Mouse (Mus musculus): ENCODE measurements around the gene Notch3. TPM values are rescaled to one million over a fixed set of nuclear protein-coding genes. Genes with fewer than 3 reads are reported as not detected.

Notch3 gene
- polyA plus RNA-seq, 1 experiment from 2014 or later = 0.20 TPM

- Histone ChIP-seq H3K4me2 (ENCODE audit: low read depth, low read length) (no peak overlapping the region), H3K4me1 (ENCODE audit: insufficient read depth) (peaks cover 22% of the 10 kb centered on the region), H3K9me3 (ENCODE audit: low read length) (no peaks in the 10 kb centered on the region), H3K9ac (replicated peaks) (no peak overlapping the region), H3K36me3 (replicated peaks; ENCODE audit: insufficient read depth, low read length) (no peaks in the 10 kb centered on the region), H3K4me3 (ENCODE audit: low read depth, low read length) (no peak overlapping the region), H3K27ac (ENCODE audit: low read depth) (no peak overlapping the region), H3K27me3 (ENCODE audit: insufficient read depth, low read length) (peaks cover 68% of the 10 kb centered on the region)
- whole genome bisulfite sequencing (ENCODE audit: insufficient replicate concordance) = 37% methylated on average over 6 of the region's 6 CpGs
- ATAC-seq (peak; percentile 66), DNase-seq (peak; percentile 64)
- TF ChIP-seq EP300 (IDR thresholded peaks at IDR 0.05; ENCODE audit: low read depth) = no peak
- no peak for TF ChIP-seq CTCF (IDR thresholded peaks at IDR 0.05; ENCODE audit: low read depth)
Measured at GRCm38 (mm10) chr17:32163910-32164650, 2.6 kb downstream of the Notch3 start.

GRCm38 (mm10) chr17:32162112-32162850 is 4.4 kb downstream of the Notch3 start:
- peak; percentile 66 for DNase-seq
- Histone ChIP-seq H3K36me3 (replicated peaks; ENCODE audit: insufficient read depth, low read length) (no peaks in the 10 kb centered on the region), H3K4me2 (ENCODE audit: low read depth, low read length) (peak overlapping the region; percentile 59), H3K27ac (ENCODE audit: low read depth) (no peak overlapping the region), H3K9me3 (ENCODE audit: low read length) (no peaks in the 10 kb centered on the region), H3K4me1 (ENCODE audit: insufficient read depth) (peaks cover 22% of the 10 kb centered on the region), H3K4me3 (ENCODE audit: low read depth, low read length) (peak overlapping the region; percentile 32), H3K27me3 (ENCODE audit: insufficient read depth, low read length) (peaks cover 72% of the 10 kb centered on the region), H3K9ac (replicated peaks) (no peak overlapping the region)
- ATAC-seq = no peak
- 4% methylated on average over 55 of the region's 58 CpGs for WGBS (ENCODE audit: insufficient replicate concordance)
- no peak for TF ChIP-seq EP300 (IDR thresholded peaks at IDR 0.05; ENCODE audit: low read depth)
- TF ChIP-seq CTCF (IDR thresholded peaks at IDR 0.05; ENCODE audit: low read depth) = peak; percentile 69

GRCm38 (mm10) chr17:32160882-32161281 is 5.8 kb downstream of the Notch3 start:
- peaks cover 59% of the 10 kb centered on the region for H3K27me3 ChIP-seq (ENCODE audit: insufficient read depth, low read length)
- no peak overlapping the region for H3K4me2 ChIP-seq (ENCODE audit: low read depth, low read length)
- peaks cover 14% of the 10 kb centered on the region for H3K4me1 ChIP-seq (ENCODE audit: insufficient read depth)
- H3K9me3 ChIP-seq (ENCODE audit: low read length) = no peaks in the 10 kb centered on the region
- no peak overlapping the region for H3K27ac ChIP-seq (ENCODE audit: low read depth)
- DNase-seq (no peak), ATAC-seq (no peak)
- H3K9ac ChIP-seq (replicated peaks) = no peak overlapping the region
- no peak overlapping the region for H3K4me3 ChIP-seq (ENCODE audit: low read depth, low read length)
- H3K36me3 ChIP-seq (replicated peaks; ENCODE audit: insufficient read depth, low read length) = no peaks in the 10 kb centered on the region
- 66% methylated on average over 4 of the region's 4 CpGs for WGBS (ENCODE audit: insufficient replicate concordance)
- TF ChIP-seq EP300 (IDR thresholded peaks at IDR 0.05; ENCODE audit: low read depth) (no peak), CTCF (IDR thresholded peaks at IDR 0.05; ENCODE audit: low read depth) (no peak)

GRCm38 (mm10) chr17:32158841-32159240 is 7.8 kb downstream of the Notch3 start:
- H3K4me2 ChIP-seq (ENCODE audit: low read depth, low read length) = no peak overlapping the region
- H3K27ac ChIP-seq (ENCODE audit: low read depth) = no peak overlapping the region
- H3K4me1 ChIP-seq (ENCODE audit: insufficient read depth) = peaks cover 8% of the 10 kb centered on the region; the same call in 1 of the 2 replicates
- ATAC-seq (no peak), DNase-seq (no peak)
- WGBS (ENCODE audit: insufficient replicate concordance) = 69% methylated on average over 13 of the region's 13 CpGs
- no peak overlapping the region for H3K4me3 ChIP-seq (ENCODE audit: low read depth, low read length)
- H3K9me3 ChIP-seq (ENCODE audit: low read length) = no peaks in the 10 kb centered on the region
- H3K27me3 ChIP-seq (ENCODE audit: insufficient read depth, low read length) = peaks cover 40% of the 10 kb centered on the region
- no peak for TF ChIP-seq CTCF (IDR thresholded peaks at IDR 0.05; ENCODE audit: low read depth)
- TF ChIP-seq EP300 (IDR thresholded peaks at IDR 0.05; ENCODE audit: low read depth) = no peak
- H3K9ac ChIP-seq (replicated peaks) = no peak overlapping the region
- no peaks in the 10 kb centered on the region for H3K36me3 ChIP-seq (replicated peaks; ENCODE audit: insufficient read depth, low read length)

GRCm38 (mm10) chr17:32146718-32147117 is 19.9 kb downstream of the Notch3 start:
- WGBS (ENCODE audit: insufficient replicate concordance) = 92% methylated on average over 8 of the region's 8 CpGs
- TF ChIP-seq EP300 (IDR thresholded peaks at IDR 0.05; ENCODE audit: low read depth) (no peak), CTCF (IDR thresholded peaks at IDR 0.05; ENCODE audit: low read depth) (no peak)

More at GRCm38 (mm10) chr17:32146718-32147117, 19.9 kb downstream of the Notch3 start:
- Histone ChIP-seq H3K4me2 (ENCODE audit: low read depth, low read length) (no peak overlapping the region), H3K36me3 (replicated peaks; ENCODE audit: insufficient read depth, low read length) (no peaks in the 10 kb centered on the region), H3K4me1 (ENCODE audit: insufficient read depth) (peaks cover 4% of the 10 kb centered on the region; the same call in 1 of the 2 replicates), H3K27me3 (ENCODE audit: insufficient read depth, low read length) (0 out of 2 replicates have a peak, but pooled peaks cover 2% of the 10 kb centered on the region), H3K27ac (ENCODE audit: low read depth) (no peak overlapping the region), H3K9me3 (ENCODE audit: low read length) (no peaks in the 10 kb centered on the region), H3K9ac (replicated peaks) (no peak overlapping the region), H3K4me3 (ENCODE audit: low read depth, low read length) (no peak overlapping the region)
- DNase-seq (no peak), ATAC-seq (no peak)

Measured in liver, postnatal 0 days (tissue).